Mouse (Mus musculus) yolk sac, embryonic 10.5 days (tissue): Measurements from ENCODE around the gene Mgll.

ENCODE experiments used
- DNase-seq: peaks from one replicate; pipeline ENCODE4 v3.0.0-alpha.2; 2017; ENCODE audit warnings: low spot score

Mgll gene

GRCm38 (mm10) chr6:88724313-88725195, at the start of gene Mgll:
Mgll (plus strand) TSS chr6:88724412.
- DNase-seq = no peak

GRCm38 (mm10) chr6:88675815-88676214, 48.4 kb upstream of the Mgll start:
- no peak for DNase-seq

GRCm38 (mm10) chr6:88676753-88677736, 47.2 kb upstream of the Mgll start:
- DNase-seq = no peak

- DNase-seq = no peak
Measured at GRCm38 (mm10) chr6:88677738-88678137, 46.5 kb upstream of the Mgll start.

GRCm38 (mm10) chr6:88681026-88681425, 43.2 kb upstream of the Mgll start:
- DNase-seq = no peak

- no peak for DNase-seq
Measured at GRCm38 (mm10) chr6:88683380-88684053, 40.7 kb upstream of the Mgll start.

GRCm38 (mm10) chr6:88688171-88688570, 36.0 kb upstream of the Mgll start:
- peak; percentile 3 for DNase-seq

- no peak for DNase-seq
Measured at GRCm38 (mm10) chr6:88688712-88689111, 35.5 kb upstream of the Mgll start.

- DNase-seq = peak; percentile 11
Measured at GRCm38 (mm10) chr6:88690211-88690610, 34.0 kb upstream of the Mgll start.

- no peak for DNase-seq
Measured at GRCm38 (mm10) chr6:88691361-88691760, 32.9 kb upstream of the Mgll start.

GRCm38 (mm10) chr6:88702887-88703286, 21.3 kb upstream of the Mgll start:
- DNase-seq = no peak

- no peak for DNase-seq
Measured at GRCm38 (mm10) chr6:88703731-88704130, 20.5 kb upstream of the Mgll start.

- no peak for DNase-seq
Measured at GRCm38 (mm10) chr6:88708401-88709278, 15.6 kb upstream of the Mgll start.

- DNase-seq = no peak
Measured at GRCm38 (mm10) chr6:88709279-88709575, 15.0 kb upstream of the Mgll start.

GRCm38 (mm10) chr6:88711313-88711712, 12.9 kb upstream of the Mgll start:
- no peak for DNase-seq

GRCm38 (mm10) chr6:88712083-88712482, 12.1 kb upstream of the Mgll start:
- DNase-seq = no peak

GRCm38 (mm10) chr6:88713320-88713719, 10.9 kb upstream of the Mgll start:
- no peak for DNase-seq

- DNase-seq = no peak
Measured at GRCm38 (mm10) chr6:88714200-88714674, 10.0 kb upstream of the Mgll start.

- DNase-seq = no peak
Measured at GRCm38 (mm10) chr6:88715378-88715781, 8.8 kb upstream of the Mgll start.

GRCm38 (mm10) chr6:88715966-88716365, 8.2 kb upstream of the Mgll start:
- DNase-seq = no peak
